Mouse (Mus musculus) embryonic fibroblast, embryonic 13.5 days (primary cell): ENCODE results near the gene Atxn7. TPM values are rescaled to one million over a fixed set of nuclear protein-coding genes. Genes with fewer than 3 reads are reported as not detected.
"Not testable (repeated sequence)": the region's sequence is repeated elsewhere in the genome, so short reads cannot be mapped to it uniquely, and the experiment has no call there.

Source experiments
- H3K27ac ChIP-seq: 2 replicates; pipeline ENCODE4 v1.5.1; 2012; ENCODE audit warnings: low read length, control low read depth, inconsistent platforms; ENCODE audit not compliant: insufficient read depth
- H3K4me1 ChIP-seq: 2 replicates; pipeline ENCODE4 v1.6.1; 2011; ENCODE audit warnings: low read length; ENCODE audit not compliant: control insufficient read depth, insufficient read depth
- H3K4me3 ChIP-seq: 2 replicates; pipeline ENCODE4 v1.5.1; 2011; ENCODE audit warnings: mild to moderate bottlenecking, control low read depth, low read length; ENCODE audit not compliant: insufficient read depth
- CTCF ChIP-seq: IDR thresholded peaks from 2 replicates; pipeline ENCODE4 v1.5.1; 2011; ENCODE audit warnings: mild to moderate bottlenecking, control low read depth, low read length, moderate library complexity, borderline replicate concordance; ENCODE audit not compliant: insufficient read depth
- POLR2A ChIP-seq: IDR thresholded peaks from 2 replicates; pipeline ENCODE4 v1.6.1; 2011; ENCODE audit warnings: low read depth, mild to moderate bottlenecking, control low read depth, low read length, moderate library complexity
- polyA plus RNA-seq: library from polyadenylated mRNA; stranded (reverse); fragments of >200 nt; gene quantifications from 2 replicates; pipeline ENCODE4 v1.2.4, GENCODE M21; 2011; ENCODE audit warnings: low read depth; ENCODE audit not compliant: missing spikeins, insufficient read length

Gene Atxn7
- polyA plus RNA-seq, 1 experiment = 14.2 TPM

DNA sequence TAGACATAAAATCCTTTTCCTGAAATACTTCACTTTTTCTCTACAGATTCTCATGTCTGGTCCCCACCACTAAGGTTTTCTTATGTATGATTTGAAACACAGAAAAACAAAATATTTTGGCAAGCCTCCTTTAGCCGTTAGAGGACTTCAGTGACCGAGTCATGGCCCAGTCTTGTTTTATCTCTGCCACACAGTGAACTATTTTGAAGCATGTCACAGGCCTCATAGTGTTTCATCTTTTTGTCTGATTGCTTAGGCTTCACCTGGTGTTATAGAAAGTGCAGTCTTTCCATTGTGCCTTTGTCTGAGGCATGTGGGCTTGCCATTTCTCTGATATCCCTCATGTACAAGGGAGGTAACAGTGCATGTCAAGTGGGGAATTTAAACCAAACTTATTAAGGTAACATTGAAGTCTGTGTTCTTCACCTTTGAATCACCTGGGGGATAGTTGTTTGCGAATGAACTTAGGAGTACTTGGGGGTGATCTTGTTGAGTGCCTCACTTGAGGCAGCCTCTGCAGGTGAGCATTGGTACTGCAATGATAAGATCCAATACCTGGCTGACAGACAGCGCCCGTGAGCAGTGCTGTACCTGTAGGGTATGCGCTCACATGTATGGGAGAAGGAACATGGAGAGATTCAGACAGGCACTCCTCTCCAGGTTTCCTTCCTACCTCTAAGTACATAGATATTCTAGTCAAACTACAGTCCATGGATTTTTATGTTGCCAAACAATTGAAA lies 58.1 kb downstream of the Atxn7 start:
- TF ChIP-seq CTCF (no peak), POLR2A (no peak)
- H3K4me1 ChIP-seq = no peaks in the 10 kb centered on the region
- H3K27ac ChIP-seq = no peak overlapping the region
- no peak overlapping the region for H3K4me3 ChIP-seq

DNA sequence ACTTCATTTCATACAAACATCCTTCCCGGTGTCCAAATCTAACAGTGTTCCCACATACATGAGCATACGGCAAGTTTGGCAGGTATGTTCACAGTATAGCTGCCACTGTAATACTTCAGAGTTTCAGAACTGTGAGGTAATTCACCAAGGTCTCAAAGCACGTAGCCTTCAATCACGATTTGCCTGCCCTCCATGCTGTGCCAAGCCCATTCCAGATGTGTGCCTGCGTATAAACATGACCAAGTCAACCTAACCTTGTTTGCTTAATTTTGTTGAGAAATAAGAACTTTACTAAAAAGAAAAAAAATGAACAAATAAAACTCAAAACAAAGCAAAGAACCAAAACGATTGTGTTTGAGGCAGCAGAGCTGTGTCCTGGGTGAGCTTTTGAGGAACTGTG lies 60.0 kb downstream of the Atxn7 start:
- Histone ChIP-seq H3K4me3 (no peak overlapping the region), H3K4me1 (no peaks in the 10 kb centered on the region), H3K27ac (no peak overlapping the region)
- no peak for TF ChIP-seq CTCF
- no peak for TF ChIP-seq POLR2A

GRCm38 (mm10) chr14:14025870-14026269 lies 64.6 kb downstream of the Atxn7 start:
- no peak for TF ChIP-seq POLR2A
- no peak for TF ChIP-seq CTCF

GRCm38 (mm10) chr14:14030621-14031020 lies 69.4 kb downstream of the Atxn7 start:
- H3K27ac ChIP-seq = no peak overlapping the region
- TF ChIP-seq CTCF (no peak), POLR2A (no peak)
- H3K4me1 ChIP-seq = no peaks in the 10 kb centered on the region
- no peak overlapping the region for H3K4me3 ChIP-seq

More at GRCm38 (mm10) chr14:14025870-14026269, 64.6 kb downstream of the Atxn7 start:
- H3K4me3 ChIP-seq = no peak overlapping the region
- no peak overlapping the region for H3K27ac ChIP-seq
- no peaks in the 10 kb centered on the region for H3K4me1 ChIP-seq

GRCm38 (mm10) chr14:14032842-14033241 lies 71.6 kb downstream of the Atxn7 start:
- no peak overlapping the region for H3K27ac ChIP-seq
- TF ChIP-seq CTCF (no peak), POLR2A (no peak)
- peaks cover 2% of the 10 kb centered on the region; the same call in 1 of the 2 replicates for H3K4me1 ChIP-seq
- H3K4me3 ChIP-seq = no peak overlapping the region

DNA sequence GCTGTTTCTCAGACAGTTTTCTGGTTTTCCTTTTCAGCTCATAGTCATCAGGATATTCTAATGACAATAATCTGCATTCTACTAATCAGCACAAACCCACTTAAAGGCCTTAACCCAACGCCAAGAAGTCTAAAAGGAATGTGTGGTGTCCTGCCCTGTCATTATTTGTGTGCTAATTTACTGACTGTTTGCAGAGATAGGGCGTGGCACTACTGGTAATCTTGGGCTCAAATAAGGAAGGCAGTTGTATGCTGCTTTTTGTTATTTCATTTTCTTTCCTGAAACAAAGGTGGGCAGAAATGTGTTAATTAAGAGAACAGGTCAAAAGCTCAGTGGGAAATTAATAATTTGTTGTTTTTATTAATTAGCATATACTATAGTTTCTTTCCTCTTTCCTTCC lies 75.1 kb downstream of the Atxn7 start:
- H3K4me3 ChIP-seq = no peak overlapping the region
- TF ChIP-seq POLR2A (no peak), CTCF (no peak)
- H3K4me1 ChIP-seq = peaks cover 2% of the 10 kb centered on the region; the same call in 1 of the 2 replicates
- H3K27ac ChIP-seq = no peak overlapping the region

GRCm38 (mm10) chr14:14038233-14038632 lies 77.0 kb downstream of the Atxn7 start:
- Histone ChIP-seq H3K4me1 (peaks cover 2% of the 10 kb centered on the region; the same call in 1 of the 2 replicates), H3K27ac (no peak overlapping the region), H3K4me3 (no peak overlapping the region)
- TF ChIP-seq CTCF (no peak), POLR2A (no peak)

DNA sequence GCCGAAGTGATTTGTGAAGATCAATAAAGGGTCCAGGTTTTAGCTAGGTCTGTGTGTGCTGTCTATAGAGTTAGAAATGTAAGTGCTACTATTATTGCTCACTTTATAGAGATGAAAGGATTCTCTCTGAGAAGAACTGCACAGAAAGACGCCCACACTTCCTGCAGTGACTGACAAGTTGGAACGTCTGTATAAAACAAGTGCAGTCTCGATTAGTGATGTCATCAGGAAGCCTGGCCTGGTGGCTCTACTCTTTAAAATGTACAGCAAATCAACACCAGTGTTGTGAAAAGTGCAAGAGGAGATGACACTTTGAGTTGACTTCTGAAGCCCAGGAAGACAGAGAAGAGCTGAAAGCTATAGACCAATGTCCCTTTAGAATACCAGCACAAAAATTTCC lies 81.1 kb downstream of the Atxn7 start:
- Histone ChIP-seq H3K4me3 (no peak overlapping the region), H3K4me1 (no peaks in the 10 kb centered on the region), H3K27ac (no peak overlapping the region)
- TF ChIP-seq POLR2A = no peak
- TF ChIP-seq CTCF = no peak

DNA sequence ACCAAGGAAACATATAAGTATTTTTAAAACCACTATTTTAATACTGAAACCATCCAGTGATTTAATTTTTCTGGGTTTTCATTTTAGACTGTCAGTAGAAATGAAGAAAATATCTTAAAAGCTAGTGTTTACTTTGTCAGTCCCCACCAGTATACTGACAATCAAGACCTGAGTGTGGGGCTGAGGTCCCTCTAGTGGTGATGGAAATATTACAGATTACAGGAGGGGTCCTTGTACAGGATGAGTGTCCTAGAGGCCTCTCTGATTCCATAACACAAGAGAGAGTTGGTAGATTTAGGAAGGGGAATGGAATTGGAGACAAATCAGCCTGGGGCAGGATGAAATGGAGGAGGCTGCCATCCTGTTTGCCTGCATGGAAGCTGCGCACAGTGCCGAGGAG lies 93.1 kb downstream of the Atxn7 start:
- TF ChIP-seq POLR2A (no peak), CTCF (no peak)
- no peak overlapping the region for H3K27ac ChIP-seq
- H3K4me3 ChIP-seq = no peak overlapping the region
- H3K4me1 ChIP-seq = no peaks in the 10 kb centered on the region

DNA sequence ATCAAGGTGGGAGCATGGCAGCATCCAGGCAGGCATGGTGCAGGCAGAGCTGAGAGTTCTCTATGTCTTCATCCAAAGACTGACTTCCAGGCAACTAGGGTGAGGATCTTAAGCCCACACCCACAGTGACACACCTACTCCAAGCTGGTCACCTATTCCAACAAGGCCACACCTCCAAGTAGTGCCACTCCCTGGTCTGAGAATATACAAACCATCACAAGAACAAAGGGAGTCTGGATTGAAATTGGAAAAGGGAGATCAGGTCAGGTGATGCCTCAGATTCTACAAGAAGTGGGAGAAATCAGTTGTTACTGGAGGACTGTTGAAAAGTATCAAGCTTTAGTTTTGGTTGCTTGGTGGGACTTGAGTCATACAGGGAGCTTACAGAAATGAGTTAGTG lies 98.4 kb downstream of the Atxn7 start:
- H3K27ac ChIP-seq, H3K4me1 ChIP-seq, H3K4me3 ChIP-seq: not testable (repeated sequence)

DNA sequence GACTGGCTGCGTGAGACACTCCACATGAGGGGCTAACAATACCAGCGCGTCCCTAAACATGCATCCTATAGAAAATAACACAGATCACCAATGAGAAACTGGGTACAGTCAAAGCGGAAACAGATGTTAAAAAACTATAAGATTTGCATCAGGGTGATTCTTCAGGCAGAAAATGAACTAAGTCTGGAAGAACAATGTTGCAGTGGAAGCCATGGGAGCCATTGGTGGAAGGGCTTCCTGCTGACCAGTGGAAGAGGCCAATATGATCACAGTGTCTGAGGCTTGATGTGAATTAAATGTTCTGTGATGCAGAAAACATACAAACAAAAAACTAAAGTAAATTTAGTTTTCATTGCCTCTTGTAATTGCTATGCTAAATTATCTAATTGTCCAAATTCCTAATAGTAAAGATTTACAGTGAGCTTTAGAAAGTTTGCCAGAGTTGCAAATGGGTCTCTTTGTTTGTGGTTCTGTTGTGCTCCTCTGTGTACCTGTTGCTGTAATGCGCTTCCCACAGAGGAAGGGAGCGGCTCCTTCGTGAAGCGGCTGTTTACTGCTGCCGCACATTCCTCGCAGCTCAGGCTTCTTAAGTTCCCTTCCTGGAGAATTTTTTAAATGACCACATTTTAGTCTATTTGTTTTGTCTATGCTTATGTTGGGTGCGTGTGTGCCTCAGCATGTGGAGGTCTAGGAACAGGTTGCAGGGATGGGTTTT lies 101.4 kb downstream of the Atxn7 start:
- Histone ChIP-seq H3K27ac (no peak overlapping the region), H3K4me3 (no peak overlapping the region), H3K4me1 (no peaks in the 10 kb centered on the region)
- TF ChIP-seq CTCF (no peak), POLR2A (no peak)
